Mouse (Mus musculus): ENCODE results near the gene Disc1. TPM values are rescaled to one million over a fixed set of nuclear protein-coding genes. Genes with fewer than 3 reads are reported as not detected.

The Disc1 gene
- polyA plus RNA-seq, 1 experiment from 2014 or later: 0.97 TPM

DNA sequence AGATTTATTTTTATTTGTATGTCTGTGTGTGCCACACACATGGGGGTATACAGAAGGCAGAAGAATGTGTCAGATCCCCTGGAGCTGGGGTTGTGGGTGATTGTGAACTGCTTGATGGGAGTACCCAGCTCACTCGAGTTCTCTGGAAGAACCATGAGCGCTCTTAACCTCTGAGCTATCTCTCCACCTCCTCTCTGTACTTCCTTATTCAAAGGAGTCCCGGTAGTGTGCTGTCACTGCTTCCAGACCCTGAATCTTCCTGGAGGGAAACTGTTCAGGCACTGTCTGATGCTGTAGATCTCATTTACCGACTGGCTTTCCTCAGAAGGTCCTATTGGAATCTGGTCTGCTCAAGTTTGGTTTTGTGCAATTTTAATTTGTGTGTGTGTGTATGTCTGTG lies 186.8 kb downstream of the Disc1 start:
- Histone ChIP-seq H3K4me2 (replicated peaks; ENCODE audit: low read depth, low read length) (no peak overlapping the region), H3K4me3 (ENCODE audit: low read depth, low read length) (no peak overlapping the region), H3K27me3 (replicated peaks; ENCODE audit: insufficient read depth, low read length) (no peaks in the 10 kb centered on the region), H3K9me3 (ENCODE audit: low read length) (no peaks in the 10 kb centered on the region), H3K36me3 (ENCODE audit: insufficient read depth, low read length) (no peaks in the 10 kb centered on the region), H3K27ac (ENCODE audit: low read length) (no peak overlapping the region), H3K4me1 (ENCODE audit: insufficient read depth, low read depth, low read length) (no peaks in the 10 kb centered on the region; the same call in 1 of the 2 replicates), H3K9ac (replicated peaks; ENCODE audit: low read depth) (no peak overlapping the region)
- DNase-seq (ENCODE audit: low spot score): no peak
- TF ChIP-seq EP300 (IDR thresholded peaks at IDR 0.05) (no peak), CTCF (IDR thresholded peaks at IDR 0.05) (no peak)
- no peak for ATAC-seq
- WGBS: 56% methylated on average over 4 of the region's 4 CpGs

DNA sequence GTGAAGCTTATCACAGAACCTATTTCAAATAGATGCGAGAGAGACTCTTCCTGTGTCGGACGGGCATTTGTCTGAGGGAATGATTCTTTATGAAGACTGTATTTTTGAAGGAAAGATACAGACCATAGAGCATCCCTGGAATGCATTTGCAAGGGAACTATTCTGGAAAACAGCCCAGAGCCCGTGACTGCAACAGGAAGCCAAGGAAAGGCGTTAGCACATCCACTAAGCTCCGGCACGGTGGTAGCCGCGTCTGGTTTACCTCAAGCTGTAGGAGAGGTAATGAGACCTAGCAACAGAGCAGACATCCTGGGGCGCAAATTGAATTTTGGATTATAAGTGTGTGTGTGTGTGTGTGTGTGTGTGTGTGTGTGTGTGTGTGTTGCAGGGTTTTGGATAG lies 188.4 kb downstream of the Disc1 start:
- H3K27me3 ChIP-seq (replicated peaks; ENCODE audit: insufficient read depth, low read length): no peaks in the 10 kb centered on the region
- no peaks in the 10 kb centered on the region; the same call in 1 of the 2 replicates for H3K4me1 ChIP-seq (ENCODE audit: insufficient read depth, low read depth, low read length)
- no peak overlapping the region for H3K9ac ChIP-seq (replicated peaks; ENCODE audit: low read depth)
- no peak overlapping the region for H3K27ac ChIP-seq (ENCODE audit: low read length)
- WGBS: 21% methylated on average over 10 of the region's 10 CpGs
- no peaks in the 10 kb centered on the region for H3K9me3 ChIP-seq (ENCODE audit: low read length)
- ATAC-seq: no peak
- no peaks in the 10 kb centered on the region for H3K36me3 ChIP-seq (ENCODE audit: insufficient read depth, low read length)
- TF ChIP-seq CTCF (IDR thresholded peaks at IDR 0.05) (no peak), EP300 (IDR thresholded peaks at IDR 0.05) (no peak)
- DNase-seq (ENCODE audit: low spot score): peak; percentile 46
- H3K4me2 ChIP-seq (replicated peaks; ENCODE audit: low read depth, low read length): no peak overlapping the region
- no peak overlapping the region for H3K4me3 ChIP-seq (ENCODE audit: low read depth, low read length)

DNA sequence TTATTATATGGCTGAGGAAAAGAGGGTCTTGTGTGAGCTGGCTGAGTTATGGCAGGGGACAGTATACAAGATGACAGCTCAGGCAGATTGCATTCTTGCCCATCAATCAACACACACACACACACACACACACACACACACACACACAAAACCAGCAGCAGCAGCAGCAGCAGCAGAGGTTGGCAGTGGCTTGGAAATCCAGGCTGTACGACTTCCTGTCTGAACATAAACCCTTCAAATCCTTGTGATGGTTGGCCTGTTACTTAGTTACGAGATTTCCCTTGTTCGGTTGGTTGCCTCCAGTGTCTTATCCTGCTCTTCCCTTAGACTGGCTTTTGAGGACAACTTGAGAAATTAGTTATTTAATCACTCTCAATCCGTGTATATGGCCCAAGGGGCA lies 188.9 kb downstream of the Disc1 start:
- H3K9ac ChIP-seq (replicated peaks; ENCODE audit: low read depth): no peak overlapping the region
- 25% methylated on average over 4 of the region's 4 CpGs for WGBS
- TF ChIP-seq EP300 (IDR thresholded peaks at IDR 0.05) (no peak), CTCF (IDR thresholded peaks at IDR 0.05) (no peak)
- H3K4me3 ChIP-seq (ENCODE audit: low read depth, low read length): no peak overlapping the region
- H3K27ac ChIP-seq (ENCODE audit: low read length): no peak overlapping the region
- ATAC-seq: peak; percentile 47; the same call in 1 of the 2 replicates
- no peaks in the 10 kb centered on the region for H3K27me3 ChIP-seq (replicated peaks; ENCODE audit: insufficient read depth, low read length)
- H3K9me3 ChIP-seq (ENCODE audit: low read length): no peaks in the 10 kb centered on the region
- H3K4me2 ChIP-seq (replicated peaks; ENCODE audit: low read depth, low read length): no peak overlapping the region
- no peaks in the 10 kb centered on the region for H3K36me3 ChIP-seq (ENCODE audit: insufficient read depth, low read length)
- no peaks in the 10 kb centered on the region; the same call in 1 of the 2 replicates for H3K4me1 ChIP-seq (ENCODE audit: insufficient read depth, low read depth, low read length)
- DNase-seq (ENCODE audit: low spot score): peak; percentile 28

DNA sequence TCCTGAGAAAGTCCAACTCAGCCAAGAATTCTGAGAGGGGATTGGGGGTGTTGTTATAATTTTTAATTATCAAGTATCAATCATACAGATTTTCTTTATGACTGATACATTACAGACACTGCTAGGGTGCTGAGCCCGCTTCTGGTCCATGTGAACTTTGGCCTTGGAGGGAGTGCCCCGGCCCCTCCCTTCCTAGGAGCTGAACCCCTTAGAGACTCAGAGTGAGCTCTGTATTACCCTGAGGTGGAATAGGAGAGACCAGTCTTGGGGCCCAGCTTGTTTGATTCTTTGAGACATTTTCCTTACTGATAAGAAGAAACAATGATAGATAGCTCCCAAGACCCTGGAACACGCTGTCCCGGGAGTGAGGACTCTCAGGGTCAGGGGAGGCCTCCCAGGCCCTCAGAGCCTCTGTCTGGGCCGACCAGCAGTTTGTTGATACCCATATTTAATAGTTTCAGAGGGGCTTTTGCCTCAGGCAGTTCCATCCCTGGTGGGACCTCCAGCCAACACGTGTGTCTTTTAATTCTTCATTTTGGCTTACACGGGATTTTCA lies 192.8 kb downstream of the Disc1 start:
- DNase-seq (ENCODE audit: low spot score) (no peak), ATAC-seq (no peak)
- H3K27me3 ChIP-seq (replicated peaks; ENCODE audit: insufficient read depth, low read length): no peaks in the 10 kb centered on the region
- WGBS: 46% methylated on average over 7 of the region's 7 CpGs
- no peaks in the 10 kb centered on the region for H3K9me3 ChIP-seq (ENCODE audit: low read length)
- H3K4me1 ChIP-seq (ENCODE audit: insufficient read depth, low read depth, low read length): no peaks in the 10 kb centered on the region; the same call in 1 of the 2 replicates
- no peaks in the 10 kb centered on the region for H3K36me3 ChIP-seq (ENCODE audit: insufficient read depth, low read length)
- H3K4me2 ChIP-seq (replicated peaks; ENCODE audit: low read depth, low read length): no peak overlapping the region
- H3K27ac ChIP-seq (ENCODE audit: low read length): no peak overlapping the region
- TF ChIP-seq EP300 (IDR thresholded peaks at IDR 0.05): no peak
- no peak for TF ChIP-seq CTCF (IDR thresholded peaks at IDR 0.05)
- H3K4me3 ChIP-seq (ENCODE audit: low read depth, low read length): no peak overlapping the region
- H3K9ac ChIP-seq (replicated peaks; ENCODE audit: low read depth): no peak overlapping the region

DNA sequence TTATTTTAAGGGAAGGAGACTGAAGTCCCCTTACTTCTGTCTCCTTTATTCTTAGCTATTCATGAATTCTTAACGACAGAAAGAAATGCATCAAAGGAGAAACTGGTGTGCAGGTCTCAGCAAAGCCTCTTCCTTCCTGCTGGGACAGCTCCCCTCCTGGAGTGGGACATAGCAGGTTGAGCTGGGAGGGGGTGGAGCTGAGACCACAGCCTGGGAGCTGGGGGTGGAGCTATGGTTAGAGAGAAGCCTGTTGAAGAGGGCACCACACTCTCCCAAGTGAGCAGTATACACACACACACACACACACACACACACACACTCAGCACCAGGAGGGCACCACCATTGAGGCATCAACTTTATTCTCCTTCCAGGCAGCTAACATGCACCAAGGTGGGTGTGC lies 193.4 kb downstream of the Disc1 start:
- ATAC-seq: no peak

DNA sequence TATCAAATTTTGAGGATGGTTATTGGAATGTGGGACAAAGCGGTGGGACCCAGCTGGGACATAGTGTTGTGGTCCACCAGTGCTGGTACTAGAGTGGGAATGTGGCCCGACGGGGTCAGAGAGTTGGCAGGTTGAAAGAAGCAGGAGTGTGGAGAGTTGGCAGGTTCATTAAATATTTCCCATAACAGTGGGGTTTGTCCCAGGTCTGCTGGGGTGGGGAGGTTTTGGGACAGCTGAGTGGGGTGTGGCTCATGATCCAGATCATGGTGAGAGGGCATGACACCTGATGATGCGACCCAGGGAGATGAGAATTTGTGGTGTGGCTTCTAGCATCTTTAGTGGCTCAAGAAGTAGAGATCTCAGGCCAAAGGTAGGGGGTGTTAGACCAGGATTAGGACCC lies 199.0 kb downstream of the Disc1 start:
- TF ChIP-seq EP300 (IDR thresholded peaks at IDR 0.05) (no peak), CTCF (IDR thresholded peaks at IDR 0.05) (no peak)
- 95% methylated on average over 4 of the region's 4 CpGs for WGBS
- Histone ChIP-seq H3K27me3 (replicated peaks; ENCODE audit: insufficient read depth, low read length) (no peaks in the 10 kb centered on the region), H3K4me1 (ENCODE audit: insufficient read depth, low read depth, low read length) (peaks cover 9% of the 10 kb centered on the region; the same call in 1 of the 2 replicates), H3K36me3 (ENCODE audit: insufficient read depth, low read length) (no peaks in the 10 kb centered on the region), H3K4me3 (ENCODE audit: low read depth, low read length) (no peak overlapping the region), H3K27ac (ENCODE audit: low read length) (peak overlapping the region; percentile 71), H3K4me2 (replicated peaks; ENCODE audit: low read depth, low read length) (no peak overlapping the region), H3K9me3 (ENCODE audit: low read length) (no peaks in the 10 kb centered on the region), H3K9ac (replicated peaks; ENCODE audit: low read depth) (no peak overlapping the region)
- no peak for ATAC-seq
- no peak for DNase-seq (ENCODE audit: low spot score)

More for the DNA sequence above, 193.4 kb downstream of the Disc1 start:
- Histone ChIP-seq H3K9me3 (ENCODE audit: low read length) (no peaks in the 10 kb centered on the region), H3K27ac (ENCODE audit: low read length) (no peak overlapping the region), H3K4me3 (ENCODE audit: low read depth, low read length) (no peak overlapping the region), H3K27me3 (replicated peaks; ENCODE audit: insufficient read depth, low read length) (no peaks in the 10 kb centered on the region), H3K4me2 (replicated peaks; ENCODE audit: low read depth, low read length) (no peak overlapping the region), H3K4me1 (ENCODE audit: insufficient read depth, low read depth, low read length) (no peaks in the 10 kb centered on the region; the same call in 1 of the 2 replicates), H3K9ac (replicated peaks; ENCODE audit: low read depth) (no peak overlapping the region), H3K36me3 (ENCODE audit: insufficient read depth, low read length) (no peaks in the 10 kb centered on the region)
- 0% methylated on average over 1 of the region's 1 CpGs for WGBS
- no peak for DNase-seq (ENCODE audit: low spot score)
- TF ChIP-seq CTCF (IDR thresholded peaks at IDR 0.05): no peak
- TF ChIP-seq EP300 (IDR thresholded peaks at IDR 0.05): no peak
